Mouse (Mus musculus) ES-Bruce4 (cell line): ENCODE measurements around the gene Frmd4a. TPM values are rescaled to one million over a fixed set of nuclear protein-coding genes. Genes with fewer than 3 reads are reported as not detected.

Experiments used
- H3K27ac ChIP-seq: 2 replicates; pipeline ENCODE4 v1.5.1; 2012; ENCODE audit warnings: low read length, inconsistent platforms; ENCODE audit not compliant: insufficient read depth
- H3K27me3 ChIP-seq: 2 replicates; pipeline ENCODE4 v1.6.1; 2012; ENCODE audit warnings: mild to moderate bottlenecking, low read length, inconsistent platforms; ENCODE audit not compliant: control insufficient read depth, poor library complexity, insufficient read depth, severe bottlenecking
- H3K36me3 ChIP-seq: 2 replicates; pipeline ENCODE4 v1.6.1; 2012; ENCODE audit warnings: inconsistent platforms, mild to moderate bottlenecking, low read length, moderate library complexity; ENCODE audit not compliant: control insufficient read depth, poor library complexity, insufficient read depth, severe bottlenecking
- H3K4me1 ChIP-seq: one replicate; pipeline ENCODE4 v1.8.1; 2011; ENCODE audit warnings: low read length; ENCODE audit not compliant: control insufficient read depth, insufficient read depth
- H3K4me3 ChIP-seq: 2 replicates; pipeline ENCODE4 v1.5.1; 2011; ENCODE audit warnings: low read depth, mild to moderate bottlenecking, low read length
- H3K9ac ChIP-seq: 2 replicates; pipeline ENCODE4 v1.6.1; 2012; ENCODE audit warnings: low read depth, mild to moderate bottlenecking, inconsistent platforms; ENCODE audit not compliant: poor library complexity, severe bottlenecking
- H3K9me3 ChIP-seq: replicated peaks from 2 replicates; pipeline ENCODE4 v1.6.1; 2012; ENCODE audit warnings: mild to moderate bottlenecking, low read length, inconsistent platforms; ENCODE audit not compliant: control insufficient read depth, poor library complexity, insufficient read depth, severe bottlenecking
- CTCF ChIP-seq: IDR thresholded peaks from one replicate; pipeline ENCODE4 v1.8.1; 2011; ENCODE audit warnings: low read depth, low read length
- EP300 ChIP-seq: IDR thresholded peaks from 2 replicates; pipeline ENCODE4 v1.6.1; 2011; ENCODE audit warnings: low read depth, low read length; ENCODE audit not compliant: insufficient read depth
- POLR2A ChIP-seq: IDR thresholded peaks from one replicate; pipeline ENCODE4 v1.8.1; 2011; ENCODE audit warnings: low read length; ENCODE audit not compliant: insufficient read depth
- polyA plus RNA-seq: library from polyadenylated mRNA; stranded (reverse); fragments of >200 nt; gene quantifications from 2 replicates; pipeline ENCODE4 v1.2.4, GENCODE M21; 2011; ENCODE audit warnings: low read depth; ENCODE audit not compliant: missing spikeins, insufficient read depth, insufficient read length

Frmd4a gene
- polyA plus RNA-seq, 1 experiment: 5.6 TPM

GRCm38 (mm10) chr2:4194324-4195014, 177.0 kb downstream of the Frmd4a start:
- Histone ChIP-seq H3K4me3 (no peak overlapping the region), H3K9me3 (no peaks in the 10 kb centered on the region), H3K36me3 (no peaks in the 10 kb centered on the region), H3K4me1 (no peaks in the 10 kb centered on the region), H3K27me3 (no peaks in the 10 kb centered on the region), H3K27ac (no peak overlapping the region), H3K9ac (no peak overlapping the region)
- TF ChIP-seq EP300 (no peak), CTCF (no peak), POLR2A (no peak)

- TF ChIP-seq EP300 (no peak), CTCF (no peak), POLR2A (no peak)
- Histone ChIP-seq H3K27me3 (no peaks in the 10 kb centered on the region), H3K27ac (no peak overlapping the region), H3K9ac (no peak overlapping the region), H3K9me3 (no peaks in the 10 kb centered on the region), H3K4me3 (no peak overlapping the region), H3K36me3 (no peaks in the 10 kb centered on the region), H3K4me1 (no peaks in the 10 kb centered on the region)
These were observed 178.5 kb downstream of the Frmd4a start for GRCm38 (mm10) chr2:4196041-4196440.

GRCm38 (mm10) chr2:4209234-4209633, 191.7 kb downstream of the Frmd4a start:
- no peaks in the 10 kb centered on the region for H3K36me3 ChIP-seq
- H3K4me1 ChIP-seq: no peaks in the 10 kb centered on the region
- H3K4me3 ChIP-seq: no peak overlapping the region
- H3K9me3 ChIP-seq: no peaks in the 10 kb centered on the region
- no peaks in the 10 kb centered on the region for H3K27me3 ChIP-seq
- TF ChIP-seq CTCF: no peak
- no peak for TF ChIP-seq POLR2A
- no peak for TF ChIP-seq EP300
- no peak overlapping the region for H3K27ac ChIP-seq
- no peak overlapping the region for H3K9ac ChIP-seq

- TF ChIP-seq CTCF: no peak
- no peak for TF ChIP-seq EP300
- no peak for TF ChIP-seq POLR2A
- Histone ChIP-seq H3K9ac (no peak overlapping the region), H3K36me3 (no peaks in the 10 kb centered on the region), H3K27me3 (peaks cover 1% of the 10 kb centered on the region), H3K4me1 (no peaks in the 10 kb centered on the region), H3K4me3 (no peak overlapping the region), H3K27ac (no peak overlapping the region), H3K9me3 (no peaks in the 10 kb centered on the region)
These were observed 204.9 kb downstream of the Frmd4a start for GRCm38 (mm10) chr2:4222497-4222828.

GRCm38 (mm10) chr2:4223316-4223715, 205.8 kb downstream of the Frmd4a start:
- Histone ChIP-seq H3K4me3 (no peak overlapping the region), H3K9ac (no peak overlapping the region), H3K27ac (no peak overlapping the region), H3K36me3 (no peaks in the 10 kb centered on the region), H3K4me1 (no peaks in the 10 kb centered on the region), H3K27me3 (peaks cover 1% of the 10 kb centered on the region; the same call in 1 of the 2 replicates), H3K9me3 (no peaks in the 10 kb centered on the region)
- TF ChIP-seq EP300: no peak
- TF ChIP-seq CTCF: no peak
- TF ChIP-seq POLR2A: no peak

GRCm38 (mm10) chr2:4226941-4227558, 209.5 kb downstream of the Frmd4a start:
- H3K4me1 ChIP-seq: no peaks in the 10 kb centered on the region
- H3K27ac ChIP-seq: no peak overlapping the region
- H3K9ac ChIP-seq: no peak overlapping the region
- TF ChIP-seq POLR2A (no peak), CTCF (no peak), EP300 (no peak)
- no peaks in the 10 kb centered on the region for H3K27me3 ChIP-seq
- H3K9me3 ChIP-seq: no peaks in the 10 kb centered on the region
- H3K4me3 ChIP-seq: no peak overlapping the region
- H3K36me3 ChIP-seq: no peaks in the 10 kb centered on the region
